Mouse (Mus musculus) kidney, adult 8-10 months (tissue): ENCODE measurements at regions not wholly inside any gene's neighbourhood (a gene's known extent, or its start where the extent isn't known, plus 50 kb on each side); places are given as distances from the start of the nearest gene placed in this dataset.
A peak's percentile ranks its signal among the peaks of the same experiment; 100 is the strongest.

Source experiments
- DNase-seq, 2 experiments: peaks; one replicate each; pipeline ENCODE4 v3.0.0; 2022

DNA sequence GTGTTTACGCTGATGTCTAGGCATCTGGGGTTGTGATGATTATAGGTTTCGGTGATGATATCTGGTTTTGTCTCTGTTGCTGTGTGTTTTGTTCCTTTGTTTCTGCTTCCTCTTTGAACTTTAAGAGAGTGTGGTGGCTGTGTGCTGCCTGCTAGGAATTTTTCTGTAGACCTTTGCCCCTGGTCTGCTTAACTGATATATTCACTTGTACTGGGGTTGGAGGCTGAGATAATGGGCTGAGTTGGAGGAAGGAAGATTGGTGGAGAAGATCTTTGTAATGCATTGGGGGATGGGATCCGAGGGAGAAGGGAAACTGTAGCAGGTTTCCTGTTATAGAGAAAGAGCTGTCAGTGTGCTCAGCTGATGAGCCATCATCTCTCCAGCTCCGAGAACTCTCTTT is 55.8 kb downstream of the Mid1ip1 start:
- no peak for DNase-seq

DNA sequence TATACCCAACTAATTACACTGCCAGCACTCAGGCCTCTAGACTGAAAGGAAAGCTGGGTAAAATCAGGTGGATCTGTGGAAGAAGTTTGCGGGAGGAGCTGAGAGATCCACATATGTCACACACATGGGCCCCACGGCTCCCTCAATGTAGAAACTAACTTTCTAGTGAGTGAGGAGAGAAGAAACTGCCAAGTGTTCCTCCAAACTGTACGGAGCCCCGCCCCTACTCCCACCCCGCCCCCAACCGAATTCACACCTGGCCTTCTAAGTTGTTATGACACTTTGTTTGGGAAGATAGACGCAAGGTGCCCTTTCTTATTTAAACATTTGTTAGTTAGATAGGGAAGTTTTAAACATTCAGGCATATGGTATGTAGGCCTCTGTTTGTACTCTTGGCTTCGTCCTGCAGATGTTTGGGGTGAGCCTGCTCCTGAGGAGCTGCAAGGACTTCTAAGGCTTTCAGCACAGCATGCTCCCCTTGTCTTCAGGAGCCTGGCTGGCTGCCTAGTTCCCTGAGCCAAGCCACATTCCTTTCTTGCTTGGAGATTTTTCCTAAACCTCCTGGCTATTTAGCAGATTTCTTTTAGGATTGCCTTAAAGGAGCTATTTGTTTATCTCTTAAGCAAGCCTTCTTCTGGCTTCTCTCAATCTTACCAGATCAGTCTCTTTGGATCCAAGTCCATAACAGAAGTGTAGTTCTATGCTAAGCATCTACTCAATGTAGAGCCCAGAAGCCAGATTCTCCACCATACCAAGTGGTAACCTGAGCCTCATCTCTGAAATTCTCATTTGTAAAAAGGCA is 61.1 kb downstream of the Mid1ip1 start:
- peak; percentile 8 to 9 for DNase-seq

DNA sequence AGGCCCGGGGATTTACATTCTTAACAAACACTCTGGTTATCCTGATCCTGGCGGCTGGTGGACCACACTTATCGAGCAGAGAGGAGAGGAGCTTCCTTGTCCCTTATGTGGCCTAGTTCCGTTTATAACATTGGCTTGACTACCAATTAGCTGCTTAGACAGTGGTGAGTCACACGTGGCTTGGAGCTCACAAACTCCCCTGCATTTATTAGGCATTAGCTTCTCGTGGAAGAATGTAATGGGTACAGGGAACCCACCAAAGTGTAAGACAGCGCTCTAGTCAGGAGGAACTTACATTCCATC is 61.7 kb downstream of the Mid1ip1 start:
- no peak for DNase-seq

DNA sequence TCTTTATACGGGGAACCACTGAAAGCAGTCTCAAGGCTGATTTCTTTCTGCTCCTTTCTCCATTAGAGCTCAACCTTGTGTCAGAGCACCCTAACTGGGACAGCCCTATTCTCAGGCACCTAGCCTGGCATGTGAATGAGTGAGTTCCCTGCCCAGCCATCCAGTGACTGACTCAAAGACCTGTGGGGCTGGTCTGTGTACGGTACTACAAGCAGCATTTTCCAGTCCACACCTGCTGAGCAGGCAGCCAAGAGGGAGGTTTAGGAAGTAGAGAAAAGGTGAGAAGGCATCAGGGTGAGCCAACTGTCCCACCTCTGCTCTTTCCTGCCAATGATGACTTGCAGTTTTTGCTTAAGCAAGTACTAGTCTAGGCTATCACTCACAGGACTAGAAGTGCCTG is 63.2 kb downstream of the Mid1ip1 start:
- DNase-seq: peak in 1 of 2 experiments; percentile 8

DNA sequence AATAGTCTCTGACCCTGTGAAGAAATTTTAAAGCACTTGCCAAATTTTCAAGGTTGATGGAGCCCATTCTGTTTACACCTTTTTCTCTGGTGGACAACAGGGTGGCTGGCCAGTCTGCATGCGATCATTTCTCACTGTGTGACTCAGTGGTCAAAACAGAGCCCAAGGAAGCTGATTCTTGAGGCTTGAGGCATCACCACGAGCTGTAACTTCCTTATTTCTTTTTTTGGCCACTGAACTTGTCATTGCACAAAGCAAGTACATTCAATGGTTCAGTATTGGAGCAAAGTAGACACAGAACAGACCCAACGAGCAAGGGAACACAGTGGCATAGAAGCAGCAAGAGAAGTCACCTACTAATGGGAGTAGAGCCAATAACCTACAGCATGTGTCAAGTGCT is 71.5 kb downstream of the Mid1ip1 start:
- DNase-seq: no peak

DNA sequence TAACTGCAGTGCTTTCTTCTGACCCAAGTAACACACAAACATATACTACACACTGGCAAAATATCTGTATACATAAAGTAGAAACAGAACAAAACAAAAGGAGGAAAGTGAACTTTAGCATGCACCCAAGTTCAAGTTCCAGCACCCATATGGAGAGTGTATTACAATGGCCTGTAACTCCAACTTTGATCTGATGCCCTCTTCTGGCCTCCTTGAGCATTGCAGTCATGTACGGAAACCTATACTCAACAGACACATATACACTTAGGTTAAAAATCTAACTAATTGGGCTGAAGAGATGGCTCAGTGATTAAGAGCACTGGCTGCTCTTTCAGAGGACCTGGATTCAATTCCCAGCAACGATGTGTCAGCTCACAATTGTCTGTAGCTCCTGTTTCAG is 72.2 kb downstream of the Mid1ip1 start:
- DNase-seq: no peak

DNA sequence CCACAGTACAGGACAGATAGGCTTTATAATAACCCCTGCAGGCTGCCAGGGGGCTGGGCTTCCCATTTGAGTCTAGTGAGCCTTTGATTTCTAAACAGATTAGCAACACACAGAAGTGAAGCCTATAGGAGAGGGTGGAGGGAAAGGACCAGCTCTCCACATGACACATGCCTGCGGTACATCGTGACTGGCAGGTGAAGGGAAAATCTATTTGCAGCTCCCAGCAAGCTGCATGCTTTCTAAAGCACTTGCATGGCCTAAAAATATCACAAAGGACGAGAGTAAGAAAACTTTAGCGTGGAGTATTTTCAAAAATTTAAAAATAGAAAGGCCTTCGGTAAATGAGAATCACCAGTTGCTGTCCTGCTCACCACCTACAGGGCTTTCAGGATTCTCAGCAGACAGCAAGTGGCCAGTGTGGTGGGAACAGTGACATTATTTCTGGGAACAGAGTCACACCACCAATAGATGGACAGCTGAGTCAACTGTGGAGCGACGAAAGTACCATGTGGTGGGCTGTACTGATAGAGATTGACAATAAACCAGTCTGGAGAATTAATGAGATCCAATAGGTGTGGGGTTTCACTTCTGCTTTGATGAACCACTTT is 105.6 kb downstream of the Mid1ip1 start:
- no peak for DNase-seq

DNA sequence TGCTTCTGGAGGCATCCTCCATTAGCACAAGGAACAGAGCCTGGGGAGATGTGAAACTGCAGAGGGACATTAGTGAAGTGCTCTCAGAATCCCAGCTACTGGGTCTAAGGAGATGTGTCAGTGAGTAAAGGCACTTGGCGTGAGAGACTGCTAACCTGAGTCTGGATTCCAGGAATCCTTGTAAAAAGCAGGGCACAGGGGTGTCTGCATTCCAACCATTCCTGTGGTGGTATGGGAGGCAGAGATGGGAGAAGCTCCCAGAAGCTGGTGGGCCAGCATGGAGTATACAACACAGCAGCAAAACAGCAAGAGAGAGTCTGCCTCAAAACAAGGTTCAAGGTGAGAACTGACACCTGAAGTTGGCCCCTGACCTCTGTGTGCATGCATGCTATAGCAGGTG is 118.9 kb downstream of the Mid1ip1 start:
- DNase-seq: no peak

DNA sequence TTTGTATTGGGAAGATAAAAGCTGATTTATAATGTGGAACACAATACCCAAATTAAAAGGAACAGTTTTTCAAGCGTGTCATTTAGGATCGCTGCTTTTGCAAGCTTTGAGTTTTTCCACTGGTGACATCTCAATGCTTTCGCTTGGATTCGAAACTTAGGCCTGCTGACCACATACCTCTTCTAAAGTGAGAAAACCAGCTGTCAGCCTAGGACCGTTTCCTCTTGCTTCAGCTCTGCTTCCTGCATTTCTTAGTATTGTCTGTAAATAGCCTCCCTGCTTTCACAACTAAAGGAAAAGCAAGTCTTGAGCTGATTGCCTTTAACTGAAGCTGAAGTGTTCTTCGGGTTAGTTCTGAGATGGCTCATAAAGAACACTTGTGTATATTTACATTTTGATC is 142.3 kb downstream of the Mid1ip1 start:
- no peak for DNase-seq

DNA sequence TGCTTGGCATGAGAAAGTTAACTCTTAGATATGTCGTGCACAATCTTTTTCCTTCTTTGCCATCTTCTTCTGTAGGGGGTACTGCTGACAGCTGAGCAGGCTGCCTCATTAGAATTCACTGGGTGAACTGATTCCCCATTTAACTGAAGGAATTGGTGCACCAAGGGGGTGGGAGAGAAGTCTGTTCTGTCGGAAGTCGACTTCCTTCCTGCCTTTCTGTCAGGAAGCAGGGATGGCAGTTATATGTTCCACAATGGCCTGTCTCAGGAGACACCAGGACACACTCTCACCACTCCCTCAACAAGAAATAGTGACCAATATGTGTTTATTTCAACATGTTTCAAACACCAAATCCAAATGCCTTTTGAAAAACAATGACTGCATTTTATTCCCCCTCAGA is 142.9 kb downstream of the Mid1ip1 start:
- no peak for DNase-seq

DNA sequence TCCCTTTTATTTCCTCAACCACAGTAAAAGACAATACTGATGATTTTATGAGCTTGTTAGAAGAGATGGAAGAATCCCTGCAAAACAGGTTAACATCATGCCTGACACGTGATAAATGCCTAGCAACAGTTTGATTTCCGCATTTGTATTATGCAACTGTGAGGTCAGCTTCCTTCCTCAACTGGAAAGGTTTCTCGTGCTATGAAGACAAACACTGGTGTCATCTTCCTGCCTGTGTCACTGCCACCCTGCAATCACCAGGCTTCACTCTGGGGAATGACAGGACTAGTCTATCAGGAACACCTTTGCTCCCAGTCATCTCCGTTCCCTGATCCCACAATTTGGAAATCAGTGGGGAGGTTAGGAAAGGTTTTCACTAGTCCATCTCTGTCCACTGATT is 156.8 kb downstream of the Mid1ip1 start:
- no peak for DNase-seq

DNA sequence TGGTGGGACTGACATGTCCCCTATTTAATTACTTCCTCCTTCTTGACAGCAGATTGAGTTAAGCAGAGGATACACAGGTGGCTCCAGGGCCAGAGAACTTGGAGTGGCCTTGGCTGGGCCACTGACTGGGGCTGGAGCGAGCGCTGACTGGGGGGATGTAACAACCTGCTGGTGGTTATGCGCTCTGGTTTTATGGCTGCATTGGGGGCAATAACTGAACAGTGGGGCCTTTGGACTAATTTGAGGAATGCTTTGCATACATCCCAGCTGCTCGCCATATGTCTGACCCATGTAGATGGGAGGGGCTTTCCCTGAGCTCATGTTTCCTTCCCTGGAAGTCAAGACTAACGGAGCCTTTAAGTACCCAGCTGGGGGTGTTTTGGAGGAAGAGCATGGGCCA is 163.0 kb downstream of the Mid1ip1 start:
- DNase-seq: no peak

DNA sequence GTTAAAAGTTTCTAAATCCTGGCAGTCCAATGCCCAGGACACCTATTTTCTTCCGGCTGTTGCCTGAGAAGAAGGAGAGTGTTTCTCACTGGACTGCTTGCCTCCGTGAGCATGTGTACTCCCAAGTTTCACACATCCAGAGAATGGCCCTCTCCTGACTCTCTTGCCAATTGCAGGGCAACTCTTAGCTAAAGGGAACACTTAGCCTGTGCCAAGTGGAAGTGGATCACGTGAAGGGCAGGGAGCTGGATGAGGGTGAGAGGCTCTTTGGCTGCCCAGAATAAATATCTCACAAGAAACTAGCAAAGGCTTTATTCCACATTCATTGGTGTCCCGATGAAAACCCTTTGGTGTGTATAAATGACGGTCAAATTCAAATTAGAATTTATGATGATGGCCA is 164.1 kb downstream of the Mid1ip1 start:
- DNase-seq: no peak

DNA sequence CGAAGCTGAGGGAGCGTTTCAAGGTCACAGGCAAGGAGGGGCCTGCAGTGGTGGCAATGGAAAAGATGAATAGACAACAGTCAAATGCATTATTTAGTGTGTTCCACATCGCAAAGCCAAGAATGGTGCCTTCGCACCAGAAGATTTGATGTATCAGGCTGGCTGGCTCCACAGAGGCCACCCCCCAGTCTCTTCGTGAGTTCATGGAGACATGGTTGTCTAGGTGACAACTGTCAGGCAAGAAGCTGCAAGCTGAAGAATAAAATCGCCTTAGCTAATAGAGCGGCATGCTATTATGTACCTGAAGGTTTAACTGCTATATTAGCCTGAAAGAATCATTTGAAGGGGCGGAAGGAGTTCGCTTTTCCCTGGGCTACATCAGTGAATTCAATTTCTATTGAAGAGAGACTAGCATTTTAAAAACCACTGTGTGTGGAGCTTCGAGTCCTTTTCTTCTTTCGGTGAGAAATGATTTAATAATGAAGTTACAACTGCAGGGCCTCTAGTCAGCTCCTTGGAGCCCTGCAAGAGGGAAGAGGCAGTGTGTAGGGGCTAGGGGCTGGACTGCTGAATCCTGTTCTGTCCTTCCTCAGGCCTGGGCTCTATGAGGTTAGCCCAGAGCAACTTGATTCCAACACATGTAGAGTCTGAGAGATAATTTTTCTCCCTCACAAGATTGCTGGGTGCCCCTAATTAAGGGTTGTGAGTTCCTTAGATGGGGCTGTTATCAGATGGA is 169.1 kb downstream of the Mid1ip1 start:
- DNase-seq: no peak

DNA sequence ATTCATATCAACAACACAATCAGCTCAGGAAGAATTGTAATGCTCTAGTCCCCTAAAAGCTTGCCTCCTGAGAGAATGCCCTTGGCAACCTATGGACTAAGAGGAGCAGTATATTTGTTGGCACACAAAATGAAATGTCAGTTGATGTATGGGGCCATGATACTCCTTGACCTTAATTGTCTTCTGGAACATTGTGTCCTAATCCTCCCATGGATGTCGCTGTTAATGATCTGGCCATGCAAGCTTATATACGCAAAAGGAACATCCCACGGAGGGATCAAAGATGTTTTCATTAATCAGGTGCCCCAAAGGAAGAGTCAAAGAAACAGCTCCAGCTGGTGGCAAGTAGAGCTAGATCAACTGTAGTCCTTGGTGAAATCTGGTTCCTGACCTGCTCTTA is 178.0 kb downstream of the Mid1ip1 start:
- no peak for DNase-seq

DNA sequence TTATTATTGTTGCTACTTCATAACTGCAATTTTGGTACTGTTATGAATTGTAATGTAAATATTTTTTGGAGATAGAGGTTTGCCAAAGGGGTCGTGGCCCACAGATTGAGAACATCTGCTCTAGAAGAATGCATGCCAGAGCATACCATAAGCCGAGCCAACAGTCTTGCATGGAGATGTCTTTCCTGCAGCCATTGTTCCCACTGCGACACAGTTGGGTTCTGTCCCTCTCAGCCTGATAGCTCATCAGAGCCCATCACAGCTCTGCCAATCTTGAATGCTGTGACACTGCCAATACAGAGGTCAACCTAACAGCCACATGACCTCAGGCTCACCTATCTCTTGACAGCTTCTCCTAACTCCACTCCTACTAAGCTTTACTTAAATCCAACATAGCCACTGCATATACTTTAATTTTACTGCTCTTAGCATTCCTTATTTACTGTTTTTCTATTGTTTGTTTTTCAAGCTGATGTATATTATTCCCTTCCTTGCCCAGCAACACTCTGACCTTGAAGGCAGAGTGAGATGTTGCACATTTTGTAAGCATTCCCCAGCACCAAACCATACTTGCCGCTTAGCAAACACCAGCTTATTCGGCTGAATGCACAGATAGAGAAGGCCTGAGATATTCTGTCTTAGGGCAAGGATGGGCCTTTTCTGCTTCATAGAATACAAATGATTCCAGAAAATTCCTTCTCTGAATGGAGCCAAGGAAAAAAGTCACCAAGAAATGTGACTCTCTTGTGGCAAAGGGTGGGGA is 181.6 kb downstream of the Mid1ip1 start:
- no peak for DNase-seq

DNA sequence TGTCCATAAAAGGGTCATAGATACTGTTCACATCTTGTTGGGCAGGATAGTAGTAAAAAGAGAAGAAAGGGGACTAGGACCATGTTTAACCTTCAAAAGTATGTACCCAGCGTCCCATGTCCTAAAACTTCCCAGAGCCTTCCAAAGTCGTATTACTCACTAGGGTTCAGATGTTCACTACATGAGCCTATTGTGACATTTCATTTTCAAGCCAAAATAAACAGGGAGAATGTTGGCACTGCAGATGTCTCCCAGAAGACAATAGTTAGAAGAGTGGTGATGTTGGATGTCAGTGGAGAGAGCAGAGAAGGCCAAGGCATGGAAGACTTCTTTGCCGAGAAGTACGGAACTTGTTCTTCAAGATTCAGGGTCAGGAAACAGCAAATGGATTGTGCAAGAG is 187.9 kb downstream of the Mid1ip1 start:
- DNase-seq: no peak

DNA sequence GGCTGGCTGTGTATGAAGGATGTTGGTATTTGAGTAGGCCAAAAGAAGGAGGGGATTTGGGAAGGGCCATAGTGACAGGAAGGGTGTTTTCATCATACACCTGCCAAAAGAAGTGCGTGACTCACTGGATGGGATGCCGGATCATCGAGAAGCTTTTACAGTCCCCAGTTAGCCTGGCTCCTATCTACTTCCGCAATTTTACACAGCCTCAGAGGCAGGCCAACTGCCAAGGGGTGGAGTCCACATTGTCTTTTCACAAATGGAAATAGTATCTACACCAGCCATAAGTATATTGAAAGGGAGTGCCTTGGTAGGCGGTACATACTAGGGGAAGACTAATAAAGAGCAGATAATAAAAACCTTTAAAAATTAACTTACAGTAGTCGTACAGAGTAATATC is 189.3 kb downstream of the Mid1ip1 start:
- no peak for DNase-seq

DNA sequence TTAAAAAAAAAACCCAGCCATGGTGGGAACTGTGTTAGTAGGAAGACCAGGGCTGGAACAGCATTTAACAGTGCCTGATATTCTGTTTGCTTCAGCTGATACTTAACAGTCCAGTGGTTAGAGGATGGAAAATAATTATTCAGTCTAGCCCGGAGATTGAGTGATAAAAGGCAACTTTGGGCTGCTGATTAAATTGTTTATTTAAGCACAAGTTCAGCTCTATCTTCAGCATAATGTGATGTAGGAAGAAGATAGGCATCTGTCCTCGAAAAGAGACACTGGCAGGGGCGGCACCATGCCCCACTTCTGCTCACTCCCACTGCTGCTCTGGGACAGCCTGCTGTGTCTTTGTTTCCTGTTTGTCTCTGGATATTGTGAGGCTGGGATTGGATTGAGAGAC is 190.1 kb downstream of the Mid1ip1 start:
- DNase-seq: no peak

DNA sequence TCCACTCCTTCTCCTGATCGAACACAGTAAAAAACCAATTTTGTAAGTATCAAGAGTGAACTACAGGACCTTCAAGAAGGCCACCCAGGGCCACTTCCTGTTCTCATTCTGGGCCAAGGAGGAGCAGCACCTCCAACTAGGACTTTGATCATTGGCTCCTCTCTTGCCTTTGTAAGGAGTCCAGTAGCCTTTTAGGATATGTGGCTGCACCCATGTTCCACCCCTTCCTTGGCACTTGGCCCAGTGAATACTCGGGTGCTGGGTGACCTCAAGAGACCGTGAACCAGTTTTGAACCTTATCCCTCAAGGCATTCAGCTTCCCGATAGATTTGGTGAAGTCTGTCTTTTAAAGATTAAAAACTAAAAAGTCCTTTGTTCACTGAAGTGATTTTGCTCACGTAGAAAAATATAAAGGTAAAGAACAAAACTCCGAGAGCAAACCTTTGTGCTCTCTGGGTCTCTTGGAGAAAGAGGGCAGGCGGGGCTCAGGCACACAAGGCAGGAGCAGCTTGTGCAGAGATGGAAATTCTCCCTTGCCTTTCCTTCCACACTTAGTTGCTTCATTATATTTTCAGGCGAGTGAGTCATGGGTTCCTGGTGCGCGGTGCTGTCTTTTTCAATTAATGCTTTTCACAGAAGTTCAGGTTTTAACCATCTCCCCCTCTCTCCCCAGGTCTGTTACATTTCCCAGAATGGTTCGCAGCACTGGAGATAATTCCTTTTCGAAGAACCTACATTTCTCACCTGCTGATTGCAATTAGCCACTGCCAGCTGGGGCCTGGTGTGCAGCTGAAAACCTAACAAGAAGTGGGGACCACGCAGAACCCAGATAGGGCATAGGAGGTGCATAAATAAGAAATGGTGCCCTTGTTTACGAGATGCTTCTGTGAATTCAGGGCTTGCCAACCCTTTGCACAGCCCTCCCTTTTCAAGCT is 196.6 kb downstream of the Mid1ip1 start:
- DNase-seq: peak; percentile 43 to 71
